Mouse (Mus musculus) midbrain, embryonic 13.5 days (tissue): ENCODE data around the gene Mlh3. TPM values are rescaled to one million over a fixed set of nuclear protein-coding genes. Genes with fewer than 3 reads are reported as not detected.

Source experiments
- ATAC-seq: fragments of 200-750 bp; cut with Nextera tagmentation; 2 replicates; pipeline ENCODE4 v1.8.0; 2017; ENCODE audit warnings: mild to moderate bottlenecking, moderate TSS enrichment, moderate library complexity
- H3K27ac ChIP-seq: fragments of 300-500 bp; sonication (generic); 2 replicates; pipeline ENCODE4 v1.5.1; 2015; ENCODE audit warnings: inconsistent platforms, mild to moderate bottlenecking, moderate library complexity
- H3K27me3 ChIP-seq: fragments of 300-500 bp; sonication (generic); 2 replicates; pipeline ENCODE4 v1.6.1; 2015; ENCODE audit warnings: mild to moderate bottlenecking, inconsistent platforms
- H3K36me3 ChIP-seq: fragments of 300-500 bp; sonication (generic); 2 replicates; pipeline ENCODE4 v1.6.1; 2015; ENCODE audit warnings: mild to moderate bottlenecking, inconsistent platforms
- H3K4me1 ChIP-seq: fragments of 300-500 bp; sonication (generic); replicated peaks from 2 replicates; pipeline ENCODE4 v1.6.1; 2015; ENCODE audit warnings: inconsistent platforms
- H3K4me2 ChIP-seq: fragments of 300-500 bp; sonication (generic); replicated peaks from 2 replicates; pipeline ENCODE4 v1.6.1; 2015; ENCODE audit warnings: moderate library complexity, mild to moderate bottlenecking, inconsistent platforms
- H3K4me3 ChIP-seq: fragments of 300-500 bp; sonication (generic); replicated peaks from 2 replicates; pipeline ENCODE4 v1.5.1; 2015; ENCODE audit warnings: mild to moderate bottlenecking, inconsistent platforms
- H3K9ac ChIP-seq: fragments of 300-500 bp; sonication (generic); replicated peaks from 2 replicates; pipeline ENCODE4 v1.6.1; 2015; ENCODE audit warnings: mild to moderate bottlenecking, inconsistent platforms
- H3K9me3 ChIP-seq: fragments of 300-500 bp; sonication (generic); 2 replicates; pipeline ENCODE4 v1.6.1; 2016; ENCODE audit warnings: mild to moderate bottlenecking, inconsistent platforms
- WGBS: fragments of 180-500 bp; shearing (Covaris S2); methylation state at CpG from one replicate; pipeline ENCODE4 v1.1.7; 2015; 5-methylcytosine and 5-hydroxymethylcytosine counted together
- polyA plus RNA-seq: library from polyadenylated mRNA; unstranded; fragments of >200 nt; fragmentation: Nextera tagmentation; extraction: Ambion mirVana; gene quantifications from 2 replicates; pipeline ENCODE4 v1.2.1, GENCODE M21; 2015

Gene Mlh3
- polyA plus RNA-seq, 1 experiment from 2014 or later: 9.0 TPM

- Histone ChIP-seq H3K27me3 (no peaks in the 10 kb centered on the region), H3K9me3 (no peaks in the 10 kb centered on the region), H3K9ac (peak overlapping the region; percentile 77), H3K4me1 (peaks cover 10% of the 10 kb centered on the region), H3K27ac (peak overlapping the region; percentile 69), H3K4me2 (peak overlapping the region; percentile 87), H3K36me3 (0 out of 2 replicates have a peak, but pooled peaks cover 2% of the 10 kb centered on the region), H3K4me3 (peak overlapping the region; percentile 67)
- 6% methylated on average over 10 of the region's 10 CpGs for WGBS
- ATAC-seq: no peak; the same call in 1 of the 2 replicates
These were observed 9.1 kb upstream of the Mlh3 start for GRCm38 (mm10) chr12:85279396-85280080.

GRCm38 (mm10) chr12:85278919-85279318 is 8.5 kb upstream of the Mlh3 start:
- 96% methylated on average over 10 of the region's 10 CpGs for WGBS
- Histone ChIP-seq H3K9ac (no peak overlapping the region), H3K27ac (no peak overlapping the region), H3K27me3 (no peaks in the 10 kb centered on the region), H3K4me3 (no peak overlapping the region), H3K4me2 (no peak overlapping the region), H3K4me1 (peaks cover 10% of the 10 kb centered on the region), H3K9me3 (no peaks in the 10 kb centered on the region), H3K36me3 (0 out of 2 replicates have a peak, but pooled peaks cover 3% of the 10 kb centered on the region)
- ATAC-seq: no peak

- Histone ChIP-seq H3K9ac (no peak overlapping the region), H3K27me3 (no peaks in the 10 kb centered on the region), H3K4me3 (no peak overlapping the region), H3K4me1 (peaks cover 10% of the 10 kb centered on the region), H3K4me2 (no peak overlapping the region), H3K36me3 (0 out of 2 replicates have a peak, but pooled peaks cover 3% of the 10 kb centered on the region), H3K27ac (no peak overlapping the region), H3K9me3 (no peaks in the 10 kb centered on the region)
- 73% methylated on average over 5 of the region's 5 CpGs for WGBS
- no peak for ATAC-seq
These were observed 5.9 kb upstream of the Mlh3 start for GRCm38 (mm10) chr12:85276273-85276672.

- WGBS: 89% methylated on average over 10 of the region's 10 CpGs
- Histone ChIP-seq H3K27ac (no peak overlapping the region), H3K4me1 (peaks cover 4% of the 10 kb centered on the region), H3K36me3 (0 out of 2 replicates have a peak, but pooled peaks cover 3% of the 10 kb centered on the region), H3K4me3 (no peak overlapping the region), H3K4me2 (no peak overlapping the region), H3K9me3 (no peaks in the 10 kb centered on the region), H3K9ac (no peak overlapping the region), H3K27me3 (no peaks in the 10 kb centered on the region)
- no peak for ATAC-seq
These were observed 3.1 kb upstream of the Mlh3 start for GRCm38 (mm10) chr12:85273508-85273907.

DNA sequence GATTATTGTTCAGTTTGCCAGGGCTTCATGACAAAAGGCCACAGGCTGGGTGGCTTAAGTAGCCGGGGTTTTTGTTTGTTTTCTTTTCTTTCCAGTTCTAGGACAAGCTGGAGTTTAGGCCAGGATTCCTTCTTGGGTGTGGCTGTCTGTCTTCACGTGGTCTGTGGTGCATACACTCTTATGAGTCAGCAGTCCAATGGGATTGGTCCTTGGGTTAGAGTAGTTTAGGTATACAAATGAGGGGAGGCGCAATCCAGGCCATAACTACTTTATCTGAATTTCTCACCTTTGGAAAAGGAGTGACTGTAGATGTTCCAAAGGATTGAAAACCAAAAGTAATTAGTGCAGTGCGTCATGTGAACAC is 1.4 kb upstream of the Mlh3 start:
- WGBS: 77% methylated on average over 4 of the region's 4 CpGs
- no peaks in the 10 kb centered on the region for H3K9me3 ChIP-seq
- H3K27me3 ChIP-seq: no peaks in the 10 kb centered on the region
- H3K4me3 ChIP-seq: no peak overlapping the region
- peaks cover 4% of the 10 kb centered on the region for H3K4me1 ChIP-seq
- H3K4me2 ChIP-seq: no peak overlapping the region
- H3K27ac ChIP-seq: no peak overlapping the region
- H3K9ac ChIP-seq: no peak overlapping the region
- no peak for ATAC-seq
- 0 out of 2 replicates have a peak, but pooled peaks cover 3% of the 10 kb centered on the region for H3K36me3 ChIP-seq

DNA sequence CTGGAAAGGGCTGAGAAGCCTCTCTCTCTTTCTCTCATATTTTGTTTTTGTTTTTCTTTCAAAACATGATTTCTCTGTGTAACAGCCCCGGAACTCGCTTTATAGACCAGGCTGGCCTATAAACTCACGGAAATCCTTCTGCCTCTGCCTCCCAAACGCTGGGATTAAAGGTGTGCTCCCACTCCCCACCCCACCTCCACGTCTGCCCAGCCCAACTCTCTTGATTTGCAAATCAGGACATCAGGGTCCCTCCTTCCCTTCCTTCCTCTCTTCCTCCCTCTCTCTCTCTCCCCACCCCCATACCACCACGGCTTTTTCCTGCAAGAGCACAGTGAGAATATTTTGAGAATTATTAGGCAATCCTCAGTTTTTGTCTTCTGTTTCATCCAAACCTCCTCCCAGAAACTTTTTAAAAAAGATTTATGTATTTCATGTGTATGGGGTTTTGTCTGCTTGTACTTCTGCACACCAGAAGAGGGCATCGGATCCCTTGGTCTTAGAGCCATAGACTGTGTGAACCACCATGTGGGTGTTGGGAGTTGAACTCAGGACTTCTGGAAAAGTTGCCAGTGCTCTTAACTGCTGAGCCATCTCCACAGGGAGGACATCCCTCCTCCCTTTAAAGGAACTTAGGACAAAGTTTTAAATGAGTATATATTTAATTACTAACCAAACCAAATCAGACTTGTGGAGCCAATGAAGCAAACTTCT is 888 bp upstream of the Mlh3 start:
- no peak for ATAC-seq
- WGBS: 80% methylated on average over 7 of the region's 7 CpGs
- Histone ChIP-seq H3K27ac (no peak overlapping the region), H3K27me3 (no peaks in the 10 kb centered on the region), H3K4me1 (peaks cover 4% of the 10 kb centered on the region), H3K9me3 (no peaks in the 10 kb centered on the region), H3K4me3 (0 out of 2 replicates have a peak overlapping the region, but pooled peaks have one; percentile 57), H3K4me2 (peak overlapping the region; percentile 59; the same call in 1 of the 2 replicates), H3K9ac (no peak overlapping the region), H3K36me3 (0 out of 2 replicates have a peak, but pooled peaks cover 3% of the 10 kb centered on the region)

GRCm38 (mm10) chr12:85269821-85270220 is 578 bp downstream of the Mlh3 start:
- 61% methylated on average over 3 of the region's 3 CpGs for WGBS
- no peak for ATAC-seq
- H3K27ac ChIP-seq: peak overlapping the region; percentile 87

GRCm38 (mm10) chr12:85266248-85266647 is 4.2 kb downstream of the Mlh3 start:
- H3K9me3 ChIP-seq: no peaks in the 10 kb centered on the region
- no peak for ATAC-seq
- H3K4me1 ChIP-seq: peaks cover 4% of the 10 kb centered on the region
- H3K9ac ChIP-seq: no peak overlapping the region
- 95% methylated on average over 3 of the region's 3 CpGs for whole genome bisulfite sequencing
- no peak overlapping the region for H3K27ac ChIP-seq
- H3K36me3 ChIP-seq: no peaks in the 10 kb centered on the region
- no peaks in the 10 kb centered on the region for H3K27me3 ChIP-seq
- H3K4me2 ChIP-seq: no peak overlapping the region
- H3K4me3 ChIP-seq: no peak overlapping the region

More at GRCm38 (mm10) chr12:85269821-85270220, 578 bp downstream of the Mlh3 start:
- no peaks in the 10 kb centered on the region for H3K27me3 ChIP-seq
- H3K36me3 ChIP-seq: 0 out of 2 replicates have a peak, but pooled peaks cover 3% of the 10 kb centered on the region
- no peaks in the 10 kb centered on the region for H3K9me3 ChIP-seq
- peak overlapping the region; percentile 59 for H3K4me2 ChIP-seq
- peaks cover 4% of the 10 kb centered on the region for H3K4me1 ChIP-seq
- peak overlapping the region; percentile 57 for H3K4me3 ChIP-seq
- H3K9ac ChIP-seq: peak overlapping the region; percentile 73

- no peaks in the 10 kb centered on the region for H3K9me3 ChIP-seq
- ATAC-seq: no peak
- WGBS: 82% methylated on average over 7 of the region's 7 CpGs
- H3K4me2 ChIP-seq: no peak overlapping the region
- no peaks in the 10 kb centered on the region for H3K36me3 ChIP-seq
- no peak overlapping the region for H3K9ac ChIP-seq
- H3K27ac ChIP-seq: no peak overlapping the region
- no peaks in the 10 kb centered on the region for H3K27me3 ChIP-seq
- H3K4me3 ChIP-seq: no peak overlapping the region
- H3K4me1 ChIP-seq: peaks cover 2% of the 10 kb centered on the region
These were observed 5.5 kb downstream of the Mlh3 start for GRCm38 (mm10) chr12:85264940-85265339.

DNA sequence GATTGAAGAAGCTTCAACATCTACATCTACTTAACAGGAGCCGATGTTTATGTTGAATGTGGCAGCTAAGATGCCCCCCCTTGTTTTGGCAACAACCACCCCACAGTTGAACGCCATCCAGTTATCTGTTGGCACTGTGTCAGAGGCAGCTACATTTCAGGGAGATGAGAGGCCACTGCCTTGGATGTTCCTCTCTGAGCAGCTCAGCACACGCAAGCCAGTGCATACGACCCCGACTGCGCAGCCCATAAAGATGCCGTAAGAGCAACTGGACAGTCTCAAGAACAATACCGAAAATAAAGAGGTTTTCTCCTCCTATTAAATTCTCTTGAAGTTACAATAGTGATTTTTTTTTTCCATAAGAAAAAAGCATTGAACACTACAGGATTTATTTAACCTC is 5.9 kb downstream of the Mlh3 start:
- H3K27me3 ChIP-seq: no peaks in the 10 kb centered on the region
- H3K4me2 ChIP-seq: no peak overlapping the region
- 97% methylated on average over 8 of the region's 8 CpGs for WGBS
- no peak for ATAC-seq
- H3K9me3 ChIP-seq: no peaks in the 10 kb centered on the region
- no peaks in the 10 kb centered on the region for H3K4me1 ChIP-seq
- H3K9ac ChIP-seq: no peak overlapping the region
- H3K4me3 ChIP-seq: no peak overlapping the region
- no peak overlapping the region for H3K27ac ChIP-seq
- no peaks in the 10 kb centered on the region for H3K36me3 ChIP-seq

DNA sequence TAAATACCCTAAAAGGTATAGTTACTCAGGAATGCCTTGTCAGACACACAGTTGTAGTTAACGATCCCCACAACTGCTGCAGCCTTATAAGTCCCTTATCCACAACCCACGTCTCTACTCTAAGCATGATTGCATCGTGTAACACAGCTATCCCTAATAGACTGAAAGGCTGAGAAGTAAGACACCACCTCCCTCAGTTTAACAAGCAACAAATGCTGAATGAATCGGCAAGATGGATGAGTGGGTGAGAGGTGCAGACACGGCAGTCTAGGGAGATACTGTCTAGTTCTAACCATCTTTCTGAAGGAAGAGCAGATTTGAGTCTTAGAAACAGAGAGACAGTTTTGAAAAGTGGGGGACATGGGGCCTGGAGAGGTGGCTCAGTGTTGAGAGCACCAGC is 7.2 kb downstream of the Mlh3 start:
- Histone ChIP-seq H3K4me3 (no peak overlapping the region), H3K9me3 (no peaks in the 10 kb centered on the region), H3K9ac (no peak overlapping the region), H3K36me3 (no peaks in the 10 kb centered on the region), H3K4me1 (no peaks in the 10 kb centered on the region), H3K27ac (no peak overlapping the region), H3K4me2 (no peak overlapping the region), H3K27me3 (no peaks in the 10 kb centered on the region)
- ATAC-seq: no peak
- 88% methylated on average over 5 of the region's 5 CpGs for WGBS

DNA sequence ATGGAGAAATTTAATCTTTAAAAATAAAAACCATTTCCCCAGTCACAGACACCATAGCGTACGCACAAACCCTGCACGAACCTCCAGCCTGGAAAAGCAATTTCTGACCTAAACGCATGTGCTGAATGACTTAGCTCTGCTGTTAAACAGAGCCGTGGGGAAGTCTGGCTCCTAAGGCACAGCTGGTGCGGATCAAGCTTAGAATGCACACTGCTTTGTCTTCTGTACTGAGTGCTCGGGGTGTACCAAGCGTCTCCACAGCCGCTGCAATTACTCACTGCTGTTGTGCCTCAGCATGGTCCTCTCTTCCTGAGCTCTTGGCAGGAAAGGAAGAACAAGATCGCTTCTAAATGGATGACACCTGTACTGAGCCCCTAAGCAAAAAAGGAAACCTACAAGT is 7.9 kb downstream of the Mlh3 start:
- H3K27ac ChIP-seq: no peak overlapping the region
- 0 out of 2 replicates have a peak, but pooled peaks have one; percentile 27 for ATAC-seq
- WGBS: 54% methylated on average over 10 of the region's 10 CpGs

More for the DNA sequence above, 7.9 kb downstream of the Mlh3 start:
- no peaks in the 10 kb centered on the region for H3K4me1 ChIP-seq
- no peaks in the 10 kb centered on the region for H3K27me3 ChIP-seq
- H3K4me3 ChIP-seq: no peak overlapping the region
- H3K36me3 ChIP-seq: no peaks in the 10 kb centered on the region
- H3K9me3 ChIP-seq: no peaks in the 10 kb centered on the region
- H3K9ac ChIP-seq: no peak overlapping the region
- no peak overlapping the region for H3K4me2 ChIP-seq
